Mouse (Mus musculus) left cerebral cortex, adult 6 months (tissue): ENCODE data around the gene Dhcr7. TPM values are rescaled to one million over a fixed set of nuclear protein-coding genes. Genes with fewer than 3 reads are reported as not detected.

Source experiments
- long read RNA-seq, 2 experiments: library from polyadenylated mRNA; unstranded; transcript quantifications; one replicate each; pipeline ENCODE4 v2.0.0; 2019 to 2020
- polyA plus RNA-seq: library from polyadenylated mRNA; unstranded; fragments of <200 nt; fragmentation: Nextera tagmentation; gene quantifications from 2 replicates; pipeline ENCODE4 v1.2.3, GENCODE M21; 2021

Gene Dhcr7
- 14.2 and 19.9 TPM in 2 replicates for polyA plus RNA-seq
- long read RNA-seq, experiment 1, partial matches to known transcripts = 96 of 113 reads
- long read RNA-seq, experiment 1, other reads (novel, unspliced or antisense) = 13 of 113 reads
- long read RNA-seq, experiment 2, partial matches to known transcripts = 19 of 20 reads
- long read RNA-seq, experiment 2, other reads (novel, unspliced or antisense) = 1 of 20 reads

DNA sequence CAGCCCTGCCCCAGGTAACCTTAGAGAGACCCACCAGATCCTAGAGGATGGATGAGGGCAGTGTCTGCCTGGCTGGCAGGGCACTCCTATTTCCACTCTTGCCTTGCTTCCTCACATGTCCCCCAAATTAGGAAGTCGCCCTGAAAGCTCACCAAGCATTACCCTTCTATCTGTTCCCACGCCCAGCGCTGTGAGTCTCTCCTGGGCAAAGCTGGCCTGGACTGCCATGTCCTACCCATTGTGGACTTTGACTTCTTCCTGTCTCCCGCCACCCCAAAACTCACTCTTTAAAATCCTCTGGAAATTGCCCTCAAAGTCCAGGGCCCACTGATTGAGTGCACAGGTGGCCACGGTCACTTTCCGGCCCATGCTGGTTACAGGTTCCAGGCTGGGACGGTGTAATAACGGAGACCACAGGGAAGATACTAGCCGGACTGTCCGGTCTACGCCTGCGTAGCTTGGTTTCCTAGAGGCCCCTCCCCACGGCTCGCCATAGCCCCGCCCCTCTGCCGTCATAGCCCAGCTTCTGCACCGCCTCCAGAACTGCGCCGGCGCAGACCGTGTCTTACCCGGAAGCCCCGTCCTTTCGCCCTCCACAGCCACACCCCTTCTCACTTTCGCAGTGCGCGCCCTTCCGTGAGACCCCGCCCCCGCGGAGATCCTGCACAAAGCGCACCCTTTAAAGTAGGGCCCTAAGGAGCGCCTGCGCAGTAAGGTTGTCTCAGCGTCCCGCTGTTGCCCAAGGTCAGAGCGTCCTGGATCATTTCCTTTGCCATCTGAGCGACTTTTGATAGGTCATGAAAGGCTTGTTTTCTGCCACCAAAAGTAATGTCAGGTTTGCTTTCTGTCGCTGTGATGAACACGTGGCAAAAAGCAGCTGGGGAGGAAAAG, at the start of gene Dhcr7, which contains the start of gene Nadsyn1:
Gene Dhcr7 (plus strand): TSS at position 771 of the 891 bp plus-strand sequence.
Gene Nadsyn1 (minus strand): TSS at position 475 of the 891 bp plus-strand sequence.

DNA sequence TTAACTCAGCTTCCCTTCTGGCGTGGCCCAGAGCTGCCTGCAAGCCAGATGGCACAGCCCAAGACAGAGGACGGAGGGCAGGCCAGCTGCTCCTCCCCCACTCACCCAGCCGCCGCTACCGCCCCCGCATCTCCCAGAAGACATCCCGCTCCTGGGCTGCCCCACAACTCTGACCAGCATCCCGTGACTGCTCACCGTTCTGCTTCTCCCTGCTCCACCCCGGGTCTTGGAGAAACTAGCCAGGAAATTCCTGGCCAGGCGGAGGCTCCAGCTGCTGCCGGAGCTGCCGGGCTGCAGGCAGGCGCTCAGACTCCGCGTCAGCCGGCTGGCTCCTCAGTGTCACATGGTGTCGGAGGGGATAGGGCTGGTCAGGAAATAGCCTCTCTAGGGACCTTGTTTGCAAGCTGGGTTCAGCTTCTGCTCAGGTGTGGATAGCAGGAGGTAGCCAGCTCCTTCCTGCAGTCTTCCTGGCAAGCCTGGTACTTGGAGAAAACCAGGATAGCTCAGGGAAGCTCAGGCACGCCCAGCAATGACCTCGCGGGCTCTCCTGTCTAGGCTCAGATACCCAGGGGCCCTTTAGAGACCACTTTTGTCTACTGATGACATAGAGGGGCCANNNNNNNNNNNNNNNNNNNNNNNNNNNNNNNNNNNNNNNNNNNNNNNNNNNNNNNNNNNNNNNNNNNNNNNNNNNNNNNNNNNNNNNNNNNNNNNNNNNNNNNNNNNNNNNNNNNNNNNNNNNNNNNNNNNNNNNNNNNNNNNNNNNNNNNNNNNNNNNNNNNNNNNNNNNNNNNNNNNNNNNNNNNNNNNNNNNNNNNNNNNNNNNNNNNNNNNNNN, 38.7 kb upstream of the Dhcr7 start, which contains the start of gene Mrgpre:
Gene Mrgpre (minus strand): TSS at position 505 of the 834 bp plus-strand sequence.

DNA sequence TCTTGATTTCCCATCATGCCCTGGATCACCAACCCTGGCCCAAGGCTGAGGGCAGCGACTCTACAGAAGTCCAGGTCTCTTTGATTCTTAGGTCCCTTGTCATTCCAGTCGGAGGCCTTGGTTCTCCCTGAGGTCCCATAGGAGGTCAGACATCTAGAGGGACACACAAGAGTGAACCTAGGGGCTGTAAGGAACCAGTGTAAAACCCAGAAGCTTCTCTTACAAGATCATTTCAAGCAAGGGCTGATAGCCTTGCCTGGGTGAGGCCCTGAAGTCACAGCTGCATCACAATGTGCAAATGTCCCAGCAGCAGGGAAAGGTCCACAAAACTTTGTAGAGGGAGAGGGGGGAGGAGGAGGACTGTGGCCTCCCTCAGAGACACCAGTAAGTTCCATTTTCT, 43.6 kb downstream of the Dhcr7 start, which contains the start of gene Gm498:
Gene Gm498 (plus strand): TSS at position 301 of the 400 bp plus-strand sequence.

Other genes starting within 250 kb of the Dhcr7 start
- 21.9 and 28.7 TPM in 2 replicates for gene Cars, start 223.1 kb upstream of the Dhcr7 start, polyA plus RNA-seq
- 0.05 and 0.12 TPM in 2 replicates for gene Tnfrsf26, start 194.4 kb upstream of the Dhcr7 start, polyA plus RNA-seq
- 1.3 and 2.2 TPM in 2 replicates for gene Tnfrsf22, start 173.5 kb upstream of the Dhcr7 start, polyA plus RNA-seq
- gene Tnfrsf23, start 137.3 kb upstream of the Dhcr7 start, polyA plus RNA-seq = 0.28 and 0.31 TPM in 2 replicates
- 6.8 and 9.4 TPM in 2 replicates for gene Osbpl5, start 66.2 kb upstream of the Dhcr7 start, polyA plus RNA-seq
- not detected in 2 replicates for gene Mrgprg, start 56.2 kb upstream of the Dhcr7 start, polyA plus RNA-seq
- gene Mrgpre, start 38.6 kb upstream of the Dhcr7 start, polyA plus RNA-seq = 4.8 and 6.3 TPM in 2 replicates
- 1.5 and 2.2 TPM in 2 replicates for gene Nadsyn1, start 296 bp upstream of the Dhcr7 start, polyA plus RNA-seq
- not detected in 2 replicates for gene Gm498, start 43.7 kb downstream of the Dhcr7 start, polyA plus RNA-seq
- gene Shank2, start 178.8 kb downstream of the Dhcr7 start, polyA plus RNA-seq = 12.2 and 13.8 TPM in 2 replicates